Mouse (Mus musculus): Measurements from ENCODE around the gene Plcd1. TPM values are rescaled to one million over a fixed set of nuclear protein-coding genes. Genes with fewer than 3 reads are reported as not detected.

Plcd1 gene
- polyA plus RNA-seq, 1 experiment from 2014 or later, result 22.1 TPM

- peaks cover 10% of the 10 kb centered on the region; the same call in 1 of the 2 replicates for H3K36me3 ChIP-seq (ENCODE audit: control insufficient read depth, insufficient read depth, low read length)
- peak overlapping the region; percentile 80 for H3K27ac ChIP-seq (ENCODE audit: low read depth)
- DNase-seq (ENCODE audit: low spot score), result no peak
- no peaks in the 10 kb centered on the region for H3K9me3 ChIP-seq (ENCODE audit: control insufficient read depth, low read length)
- WGBS, result 74% methylated on average over 7 of the region's 7 CpGs
- no peak overlapping the region for H3K4me2 ChIP-seq (ENCODE audit: low read length)
- H3K27me3 ChIP-seq (replicated peaks; ENCODE audit: control insufficient read depth, insufficient read depth, low read length), result no peaks in the 10 kb centered on the region
- no peak overlapping the region for H3K4me3 ChIP-seq (ENCODE audit: low read depth, low read length)
- H3K4me1 ChIP-seq (replicated peaks; ENCODE audit: control insufficient read depth, insufficient read depth, low read length), result peaks cover 36% of the 10 kb centered on the region
- ATAC-seq (replicated peaks; ENCODE audit: low FRiP score, low TSS enrichment, low read depth), result no peak
- no peak overlapping the region for H3K9ac ChIP-seq (ENCODE audit: low read length)
Measured at GRCm38 (mm10) chr9:119082656-119083430, 10.5 kb downstream of the Plcd1 start.

GRCm38 (mm10) chr9:119082039-119082438 is 11.3 kb downstream of the Plcd1 start:
- Histone ChIP-seq H3K27me3 (replicated peaks; ENCODE audit: control insufficient read depth, insufficient read depth, low read length) (no peaks in the 10 kb centered on the region), H3K27ac (ENCODE audit: low read depth) (peak overlapping the region; percentile 80), H3K4me1 (replicated peaks; ENCODE audit: control insufficient read depth, insufficient read depth, low read length) (peaks cover 28% of the 10 kb centered on the region), H3K36me3 (ENCODE audit: control insufficient read depth, insufficient read depth, low read length) (peaks cover 10% of the 10 kb centered on the region; the same call in 1 of the 2 replicates), H3K9me3 (ENCODE audit: control insufficient read depth, low read length) (no peaks in the 10 kb centered on the region), H3K4me2 (ENCODE audit: low read length) (no peak overlapping the region), H3K4me3 (ENCODE audit: low read depth, low read length) (no peak overlapping the region), H3K9ac (ENCODE audit: low read length) (no peak overlapping the region)
- WGBS, result 26% methylated on average over 8 of the region's 8 CpGs
- ATAC-seq (replicated peaks; ENCODE audit: low FRiP score, low TSS enrichment, low read depth) (0 out of 2 replicates have a peak, but pooled peaks have one; percentile 11), DNase-seq (ENCODE audit: low spot score) (no peak)

GRCm38 (mm10) chr9:119080040-119080675 is 13.1 kb downstream of the Plcd1 start:
- Histone ChIP-seq H3K27ac (ENCODE audit: low read depth) (peak overlapping the region; percentile 33; the same call in 1 of the 2 replicates), H3K36me3 (ENCODE audit: control insufficient read depth, insufficient read depth, low read length) (peaks cover 10% of the 10 kb centered on the region; the same call in 1 of the 2 replicates), H3K9me3 (ENCODE audit: control insufficient read depth, low read length) (no peaks in the 10 kb centered on the region), H3K4me3 (ENCODE audit: low read depth, low read length) (no peak overlapping the region), H3K4me1 (replicated peaks; ENCODE audit: control insufficient read depth, insufficient read depth, low read length) (peaks cover 19% of the 10 kb centered on the region), H3K9ac (ENCODE audit: low read length) (no peak overlapping the region), H3K4me2 (ENCODE audit: low read length) (no peak overlapping the region), H3K27me3 (replicated peaks; ENCODE audit: control insufficient read depth, insufficient read depth, low read length) (no peaks in the 10 kb centered on the region)
- 66% methylated on average over 5 of the region's 5 CpGs for WGBS
- ATAC-seq (replicated peaks; ENCODE audit: low FRiP score, low TSS enrichment, low read depth) (0 out of 2 replicates have a peak, but pooled peaks have one; percentile 21), DNase-seq (ENCODE audit: low spot score) (no peak)

- Histone ChIP-seq H3K36me3 (ENCODE audit: control insufficient read depth, insufficient read depth, low read length) (peaks cover 29% of the 10 kb centered on the region), H3K27ac (ENCODE audit: low read depth) (no peak overlapping the region), H3K4me2 (ENCODE audit: low read length) (no peak overlapping the region), H3K9me3 (ENCODE audit: control insufficient read depth, low read length) (no peaks in the 10 kb centered on the region), H3K9ac (ENCODE audit: low read length) (no peak overlapping the region), H3K27me3 (replicated peaks; ENCODE audit: control insufficient read depth, insufficient read depth, low read length) (no peaks in the 10 kb centered on the region), H3K4me3 (ENCODE audit: low read depth, low read length) (no peak overlapping the region), H3K4me1 (replicated peaks; ENCODE audit: control insufficient read depth, insufficient read depth, low read length) (no peaks in the 10 kb centered on the region; the same call in 1 of the 2 replicates)
- 64% methylated on average over 16 of the region's 16 CpGs for WGBS
- no peak for DNase-seq (ENCODE audit: low spot score)
- ATAC-seq (replicated peaks; ENCODE audit: low FRiP score, low TSS enrichment, low read depth), result no peak
Measured at GRCm38 (mm10) chr9:119075685-119076084, 17.6 kb downstream of the Plcd1 start.

- no peaks in the 10 kb centered on the region for H3K27me3 ChIP-seq (replicated peaks; ENCODE audit: control insufficient read depth, insufficient read depth, low read length)
- H3K9me3 ChIP-seq (ENCODE audit: control insufficient read depth, low read length), result no peaks in the 10 kb centered on the region
- no peak overlapping the region for H3K4me2 ChIP-seq (ENCODE audit: low read length)
- no peak overlapping the region for H3K4me3 ChIP-seq (ENCODE audit: low read depth, low read length)
- H3K4me1 ChIP-seq (replicated peaks; ENCODE audit: control insufficient read depth, insufficient read depth, low read length), result no peaks in the 10 kb centered on the region; the same call in 1 of the 2 replicates
- H3K27ac ChIP-seq (ENCODE audit: low read depth), result no peak overlapping the region
- no peak for ATAC-seq (replicated peaks; ENCODE audit: low FRiP score, low TSS enrichment, low read depth)
- no peak for DNase-seq (ENCODE audit: low spot score)
- H3K36me3 ChIP-seq (ENCODE audit: control insufficient read depth, insufficient read depth, low read length), result peaks cover 23% of the 10 kb centered on the region
- no peak overlapping the region for H3K9ac ChIP-seq (ENCODE audit: low read length)
- 71% methylated on average over 15 of the region's 15 CpGs for WGBS
Measured at GRCm38 (mm10) chr9:119073184-119073895, 20.0 kb downstream of the Plcd1 start.

- Histone ChIP-seq H3K27me3 (replicated peaks; ENCODE audit: control insufficient read depth, insufficient read depth, low read length) (no peaks in the 10 kb centered on the region), H3K27ac (ENCODE audit: low read depth) (no peak overlapping the region), H3K36me3 (ENCODE audit: control insufficient read depth, insufficient read depth, low read length) (peaks cover 21% of the 10 kb centered on the region), H3K9me3 (ENCODE audit: control insufficient read depth, low read length) (no peaks in the 10 kb centered on the region), H3K4me1 (replicated peaks; ENCODE audit: control insufficient read depth, insufficient read depth, low read length) (no peaks in the 10 kb centered on the region; the same call in 1 of the 2 replicates), H3K4me3 (ENCODE audit: low read depth, low read length) (no peak overlapping the region), H3K9ac (ENCODE audit: low read length) (no peak overlapping the region), H3K4me2 (ENCODE audit: low read length) (no peak overlapping the region)
- DNase-seq (ENCODE audit: low spot score), result no peak
- 77% methylated on average over 9 of the region's 9 CpGs for WGBS
- no peak for ATAC-seq (replicated peaks; ENCODE audit: low FRiP score, low TSS enrichment, low read depth)
Measured at GRCm38 (mm10) chr9:119071786-119072185, 21.5 kb downstream of the Plcd1 start.

- Histone ChIP-seq H3K36me3 (ENCODE audit: control insufficient read depth, insufficient read depth, low read length) (peaks cover 21% of the 10 kb centered on the region), H3K9ac (ENCODE audit: low read length) (no peak overlapping the region), H3K27me3 (replicated peaks; ENCODE audit: control insufficient read depth, insufficient read depth, low read length) (no peaks in the 10 kb centered on the region), H3K27ac (ENCODE audit: low read depth) (no peak overlapping the region), H3K9me3 (ENCODE audit: control insufficient read depth, low read length) (no peaks in the 10 kb centered on the region), H3K4me3 (ENCODE audit: low read depth, low read length) (no peak overlapping the region), H3K4me2 (ENCODE audit: low read length) (no peak overlapping the region), H3K4me1 (replicated peaks; ENCODE audit: control insufficient read depth, insufficient read depth, low read length) (no peaks in the 10 kb centered on the region)
- ATAC-seq (replicated peaks; ENCODE audit: low FRiP score, low TSS enrichment, low read depth) (no peak), DNase-seq (ENCODE audit: low spot score) (no peak)
- WGBS, result 78% methylated on average over 13 of the region's 13 CpGs
Measured at GRCm38 (mm10) chr9:119070173-119070825, 23.0 kb downstream of the Plcd1 start.

- H3K27ac ChIP-seq (ENCODE audit: low read depth), result no peak overlapping the region
- ATAC-seq (replicated peaks; ENCODE audit: low FRiP score, low TSS enrichment, low read depth) (no peak), DNase-seq (ENCODE audit: low spot score) (no peak)
- no peaks in the 10 kb centered on the region for H3K9me3 ChIP-seq (ENCODE audit: control insufficient read depth, low read length)
- H3K4me3 ChIP-seq (ENCODE audit: low read depth, low read length), result no peak overlapping the region
- H3K4me2 ChIP-seq (ENCODE audit: low read length), result no peak overlapping the region
- no peaks in the 10 kb centered on the region for H3K27me3 ChIP-seq (replicated peaks; ENCODE audit: control insufficient read depth, insufficient read depth, low read length)
- WGBS, result 89% methylated on average over 11 of the region's 11 CpGs
- 0 out of 2 replicates have a peak, but pooled peaks cover 8% of the 10 kb centered on the region for H3K4me1 ChIP-seq (replicated peaks; ENCODE audit: control insufficient read depth, insufficient read depth, low read length)
- H3K36me3 ChIP-seq (ENCODE audit: control insufficient read depth, insufficient read depth, low read length), result peaks cover 19% of the 10 kb centered on the region
- H3K9ac ChIP-seq (ENCODE audit: low read length), result no peak overlapping the region
Measured at GRCm38 (mm10) chr9:119068266-119068665, 25.0 kb downstream of the Plcd1 start.

Measured in intestine, embryonic 14.5 days (tissue).